ENCODE assay signal across 16 mouse cellular contexts in the genomic region with DNA sequence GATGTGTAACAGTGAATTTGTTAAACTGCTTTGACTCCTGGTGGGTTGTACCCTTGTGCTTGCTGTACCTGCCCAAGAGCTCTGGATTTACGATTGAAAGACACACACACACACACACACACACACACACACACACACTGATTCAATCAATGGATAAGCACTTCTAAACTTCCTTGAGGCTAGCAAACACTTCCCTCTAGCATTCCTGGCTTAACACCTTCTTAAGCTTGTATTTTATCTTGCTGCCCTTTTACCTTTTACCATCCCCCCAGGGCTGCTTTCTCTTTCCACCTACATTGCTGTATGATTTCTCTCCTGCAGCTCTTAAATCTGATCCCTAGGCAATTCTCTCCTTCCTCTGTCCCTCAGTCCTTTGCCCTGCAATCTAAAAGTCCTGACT.
"Had no signal": no experiment of that assay in that cellular context is flagged by ENCODE, and none has a peak within 500 bp of the region (broad histone marks: within the 10 kb centered on the region; RNA-seq: fewer than 3 reads in every experiment).

No protein-coding gene starts in this region.

- DNase-seq: kidney, adult 11 months; kidney, postnatal 25 days; layer of hippocampus, adult 9-11 months; layer of hippocampus, postnatal 36 days; lung, adult 2 months; lung, postnatal 10 days; retina, postnatal 1 day; right cerebral cortex, postnatal 25 days; thymus, adult 18-20 months; thymus, postnatal 14 days had no signal

- H3K9me3 ChIP-seq: liver, embryonic 15.5 days; megakaryocyte, embryonic 14.5 days; neural tube, embryonic 13.5 days had no signal

- H3K4me3 ChIP-seq: liver, embryonic 15.5 days; megakaryocyte, embryonic 14.5 days; neural tube, embryonic 13.5 days had no signal

- H3K27ac ChIP-seq: liver, embryonic 15.5 days; macrophage; neural tube, embryonic 13.5 days had no signal

- H3K4me2 ChIP-seq: liver, embryonic 15.5 days; midbrain, embryonic 11.5 days; neural tube, embryonic 13.5 days had no signal

- H3K9ac ChIP-seq: liver, embryonic 15.5 days; neural tube, embryonic 13.5 days had no signal

- ATAC-seq: midbrain, embryonic 16.5 days had no signal

- H3K27me3 ChIP-seq: liver, embryonic 15.5 days; megakaryocyte, embryonic 14.5 days; neural tube, embryonic 13.5 days had no signal
